10 mouse cellular contexts compared by ENCODE assay signal in the genomic region with DNA sequence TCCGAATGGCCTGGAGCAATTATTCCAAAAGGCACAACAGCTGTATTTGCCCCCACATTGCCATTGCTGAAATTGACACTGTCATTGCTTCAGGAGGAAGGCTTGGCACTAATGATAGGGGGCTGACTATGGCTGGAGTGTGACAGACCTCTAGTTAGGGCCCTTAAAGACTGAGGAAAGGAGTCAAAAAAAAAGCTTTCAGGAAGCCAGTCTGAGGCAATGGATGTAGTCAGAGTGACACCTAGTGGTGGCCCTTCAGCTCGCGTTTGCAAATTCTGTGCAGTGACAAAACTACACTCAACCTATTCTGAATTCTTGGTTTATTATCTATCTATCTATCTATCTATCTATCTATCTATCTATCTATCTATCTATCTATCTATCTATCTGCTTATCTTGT. TPM values are rescaled to one million over a fixed set of nuclear protein-coding genes. Genes with fewer than 3 reads are reported as not detected.
DNase-seq lines count a peak whose midpoint lies in the region; ATAC-seq lines count a peak whose summit lies in the region.
"Had no signal": no experiment of that assay in that cellular context is flagged by ENCODE, and none has a peak within 500 bp of the region (broad histone marks: within the 10 kb centered on the region; RNA-seq: fewer than 3 reads in every experiment).

No protein-coding gene starts in this region.

- no peaks in the 10 kb centered on the region for H3K36me3 ChIP-seq in hindbrain, embryonic 14.5 days (replicated peaks; ENCODE audit: control insufficient read depth, insufficient read depth)
- no peaks in the 10 kb centered on the region for H3K36me3 ChIP-seq in hindbrain, embryonic 13.5 days
- H3K36me3 ChIP-seq in forebrain, embryonic 15.5 days, result no peaks in the 10 kb centered on the region
- no peaks in the 10 kb centered on the region for H3K36me3 ChIP-seq in limb, embryonic 10.5 days
- H3K36me3 ChIP-seq: liver, embryonic 15.5 days had no signal

- H3K9ac ChIP-seq in hindbrain, embryonic 14.5 days, result no peak overlapping the region
- H3K9ac ChIP-seq in hindbrain, embryonic 13.5 days, result no peak overlapping the region
- H3K9ac ChIP-seq in forebrain, embryonic 15.5 days (replicated peaks), result no peak overlapping the region
- H3K9ac ChIP-seq: liver, embryonic 15.5 days had no signal

- WGBS in hindbrain, embryonic 14.5 days, result 30% methylated on average over 3 of the region's 3 CpGs
- 33% methylated on average over 3 of the region's 3 CpGs for WGBS in hindbrain, embryonic 13.5 days
- WGBS in forebrain, embryonic 15.5 days, result 28% methylated on average over 3 of the region's 3 CpGs
- WGBS in limb, embryonic 10.5 days, result 33% methylated on average over 3 of the region's 3 CpGs

- no peak overlapping the region for H3K4me3 ChIP-seq in hindbrain, embryonic 14.5 days (replicated peaks; ENCODE audit: low read length)
- no peak overlapping the region for H3K4me3 ChIP-seq in hindbrain, embryonic 13.5 days
- no peak overlapping the region for H3K4me3 ChIP-seq in forebrain, embryonic 15.5 days
- H3K4me3 ChIP-seq in limb, embryonic 10.5 days, result no peak overlapping the region
- H3K4me3 ChIP-seq: erythroblast, embryonic 14.5 days; liver, embryonic 15.5 days had no signal

- no peaks in the 10 kb centered on the region for H3K27me3 ChIP-seq in hindbrain, embryonic 14.5 days (ENCODE audit: control insufficient read depth, insufficient read depth, low read length)
- no peaks in the 10 kb centered on the region for H3K27me3 ChIP-seq in hindbrain, embryonic 13.5 days
- H3K27me3 ChIP-seq in forebrain, embryonic 15.5 days, result no peaks in the 10 kb centered on the region
- H3K27me3 ChIP-seq in limb, embryonic 10.5 days (ENCODE audit: low read depth, poor library complexity, severe bottlenecking), result no peaks in the 10 kb centered on the region
- H3K27me3 ChIP-seq: liver, embryonic 15.5 days had no signal

- H3K4me2 ChIP-seq in hindbrain, embryonic 14.5 days (replicated peaks), result no peak overlapping the region
- H3K4me2 ChIP-seq in hindbrain, embryonic 13.5 days, result no peak overlapping the region
- no peak overlapping the region for H3K4me2 ChIP-seq in forebrain, embryonic 15.5 days (replicated peaks)
- H3K4me2 ChIP-seq: liver, embryonic 15.5 days had no signal

- H3K9me3 ChIP-seq in hindbrain, embryonic 14.5 days (ENCODE audit: control insufficient read depth, low read length), result no peaks in the 10 kb centered on the region
- no peaks in the 10 kb centered on the region for H3K9me3 ChIP-seq in hindbrain, embryonic 13.5 days
- no peaks in the 10 kb centered on the region for H3K9me3 ChIP-seq in forebrain, embryonic 15.5 days
- no peaks in the 10 kb centered on the region for H3K9me3 ChIP-seq in limb, embryonic 10.5 days (replicated peaks)
- H3K9me3 ChIP-seq: liver, embryonic 15.5 days had no signal

- no peaks in the 10 kb centered on the region for H3K4me1 ChIP-seq in hindbrain, embryonic 14.5 days (replicated peaks; ENCODE audit: control insufficient read depth, insufficient read depth, low read length)
- no peaks in the 10 kb centered on the region for H3K4me1 ChIP-seq in hindbrain, embryonic 13.5 days (replicated peaks)
- H3K4me1 ChIP-seq in forebrain, embryonic 15.5 days, result no peaks in the 10 kb centered on the region
- peaks cover 8% of the 10 kb centered on the region for H3K4me1 ChIP-seq in limb, embryonic 10.5 days
- H3K4me1 ChIP-seq: liver, embryonic 15.5 days had no signal

- no peak overlapping the region for H3K27ac ChIP-seq in hindbrain, embryonic 14.5 days
- no peak overlapping the region for H3K27ac ChIP-seq in hindbrain, embryonic 13.5 days
- H3K27ac ChIP-seq in forebrain, embryonic 15.5 days (replicated peaks), result no peak overlapping the region
- H3K27ac ChIP-seq in limb, embryonic 10.5 days, result no peak overlapping the region
- H3K27ac ChIP-seq: liver, embryonic 15.5 days had no signal

- DNase-seq in hindbrain, embryonic 14.5 days (ENCODE audit: low spot score), result peak; percentile 82
- DNase-seq in adipocyte (ENCODE audit: low spot score), result peak; percentile 72
- peak; percentile 63 for DNase-seq in limb, embryonic 10.5 days (ENCODE audit: low spot score)
- peak; percentile 49 for DNase-seq in right cerebral cortex, postnatal 25 days

- ATAC-seq in hindbrain, embryonic 14.5 days (ENCODE audit: low FRiP score), result no peak
- no peak for ATAC-seq in hindbrain, embryonic 13.5 days (ENCODE audit: low FRiP score)
- ATAC-seq in CD4-positive, CD25-positive, alpha-beta regulatory T cell, adult 4 months, result peak; percentile 62
- ATAC-seq in forebrain, embryonic 15.5 days (replicated peaks), result 0 out of 2 replicates have a peak, but pooled peaks have one; percentile 46
- no peak for ATAC-seq in erythroid progenitor cell, adult 5-6 weeks (replicated peaks; ENCODE audit: low FRiP score, poor library complexity, severe bottlenecking)

RNA-seq across cellular contexts. Expression of a gene that starts 7.7 kb away (rescaled TPM):
- 0.13 and 0.14 TPM in 2 replicates for polyA plus RNA-seq in hindbrain, embryonic 14.5 days (2014; fragmentation: Nextera tagmentation; extraction: Ambion mirVana)
- 0.28 and 0.45 TPM in 2 replicates for polyA plus RNA-seq in hindbrain, embryonic 13.5 days (2015; fragmentation: Nextera tagmentation; extraction: Ambion mirVana)
- polyA plus RNA-seq in CD4-positive, CD25-positive, alpha-beta regulatory T cell, adult 4 months (2017; shearing (Covaris generic)), result not detected
- polyA plus RNA-seq in forebrain, embryonic 15.5 days (2015; fragmentation: Nextera tagmentation; extraction: Ambion mirVana), result not detected in 2 replicates
- not detected in 2 replicates for polyA plus RNA-seq in limb, embryonic 10.5 days (2016; fragmentation: Nextera tagmentation; extraction: Ambion mirVana)
- not detected in 2 replicates for total RNA-seq in erythroid progenitor cell, adult 5-6 weeks (2015; ENCODE audit: low replicate concordance)
- not detected in 2 replicates for total RNA-seq in erythroid progenitor cell, adult 5-6 weeks (2017; ENCODE audit: low replicate concordance)
- polyA plus RNA-seq: erythroblast, embryonic 14.5 days; liver, embryonic 15.5 days had no signal

RNA-seq across cellular contexts. Expression of a gene that starts 12.7 kb away (rescaled TPM):
- polyA plus RNA-seq in hindbrain, embryonic 14.5 days (2014; fragmentation: Nextera tagmentation; extraction: Ambion mirVana), result 31.7 and 36.4 TPM in 2 replicates
- 31.5 and 33.0 TPM in 2 replicates for polyA plus RNA-seq in hindbrain, embryonic 13.5 days (2015; fragmentation: Nextera tagmentation; extraction: Ambion mirVana)
- 10 to 100 TPM; 51.2 to 58.1 TPM for polyA plus RNA-seq in CD4-positive, CD25-positive, alpha-beta regulatory T cell, adult 4 months (2017; shearing (Covaris generic))
- polyA plus RNA-seq in forebrain, embryonic 15.5 days (2015; fragmentation: Nextera tagmentation; extraction: Ambion mirVana), result 33.5 and 33.8 TPM in 2 replicates
- polyA plus RNA-seq in limb, embryonic 10.5 days (2016; fragmentation: Nextera tagmentation; extraction: Ambion mirVana), result 44.6 and 45.6 TPM in 2 replicates
- 1.8 and 11.3 TPM in 2 replicates for total RNA-seq in erythroid progenitor cell, adult 5-6 weeks (2015; ENCODE audit: low replicate concordance)
- total RNA-seq in erythroid progenitor cell, adult 5-6 weeks (2017; ENCODE audit: low replicate concordance), result 0.76 and 0.90 TPM in 2 replicates

Comparison
In these comparisons a context has a peak if more than half of its experiments do, and no peak if none do; other contexts are left out.
1. ATAC-seq: peak in CD4-positive, CD25-positive, alpha-beta regulatory T cell, adult 4 months (single experiment) and forebrain, embryonic 15.5 days (single experiment); none in hindbrain, embryonic 14.5 days (single experiment), hindbrain, embryonic 13.5 days (single experiment) and erythroid progenitor cell, adult 5-6 weeks (single experiment).
2. Peak in every context shown above with its lines, with median percentiles within 50 percentile points of each other: DNase-seq.